Mouse (Mus musculus): ENCODE results near the gene Zbtb32.
A peak's percentile ranks its signal among the peaks of the same experiment; 100 is the strongest.

Zbtb32 gene

GRCm38 (mm10) chr7:30600651-30601050, 1.9 kb upstream of the Zbtb32 start:
- DNase-seq (ENCODE audit: low spot score): no peak

DNA sequence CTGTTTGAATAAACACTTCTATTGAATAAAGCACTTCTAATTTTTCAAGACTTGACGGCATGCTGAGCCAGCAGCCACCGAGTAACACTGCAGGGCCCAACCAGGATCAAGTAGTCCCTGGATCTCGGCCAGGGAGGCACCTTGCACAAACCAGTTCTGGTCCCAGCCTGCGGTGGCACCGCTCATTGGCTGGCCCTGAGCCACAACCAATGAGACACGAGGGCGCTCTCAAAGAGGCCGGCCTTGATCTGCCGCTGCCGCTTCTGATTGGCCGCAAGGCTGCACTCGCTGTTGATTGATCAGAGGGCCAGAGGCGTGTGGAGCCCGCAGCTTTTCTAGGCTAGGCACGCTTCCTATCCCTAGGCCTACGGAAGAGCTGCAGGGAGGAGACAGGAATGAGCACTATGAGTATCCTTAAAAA, 1.2 kb upstream of the Zbtb32 start:
- DNase-seq (ENCODE audit: low spot score): no peak

DNA sequence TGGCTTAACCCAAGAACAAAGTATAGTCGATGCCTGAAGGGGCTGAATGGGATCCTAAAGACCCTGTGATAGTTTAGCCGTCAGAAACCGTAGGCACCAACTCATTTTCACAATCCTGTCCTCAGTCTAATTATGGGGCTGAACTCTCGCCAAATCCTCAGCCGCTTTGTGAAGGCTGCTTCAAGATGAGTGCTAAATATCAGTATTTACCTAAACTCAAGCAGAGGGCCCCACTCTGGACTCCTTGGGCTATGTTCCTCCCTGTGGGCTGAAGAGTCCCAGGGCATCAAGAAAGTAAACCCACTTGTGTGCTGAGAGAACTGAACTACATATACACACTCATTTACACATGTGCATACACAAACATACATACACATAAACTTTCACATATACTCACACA, 1.9 kb downstream of the Zbtb32 start:
- no peak for DNase-seq (ENCODE audit: low spot score)

- no peak for DNase-seq (ENCODE audit: low spot score)
These were observed 2.6 kb downstream of the Zbtb32 start for GRCm38 (mm10) chr7:30596093-30596492.

DNA sequence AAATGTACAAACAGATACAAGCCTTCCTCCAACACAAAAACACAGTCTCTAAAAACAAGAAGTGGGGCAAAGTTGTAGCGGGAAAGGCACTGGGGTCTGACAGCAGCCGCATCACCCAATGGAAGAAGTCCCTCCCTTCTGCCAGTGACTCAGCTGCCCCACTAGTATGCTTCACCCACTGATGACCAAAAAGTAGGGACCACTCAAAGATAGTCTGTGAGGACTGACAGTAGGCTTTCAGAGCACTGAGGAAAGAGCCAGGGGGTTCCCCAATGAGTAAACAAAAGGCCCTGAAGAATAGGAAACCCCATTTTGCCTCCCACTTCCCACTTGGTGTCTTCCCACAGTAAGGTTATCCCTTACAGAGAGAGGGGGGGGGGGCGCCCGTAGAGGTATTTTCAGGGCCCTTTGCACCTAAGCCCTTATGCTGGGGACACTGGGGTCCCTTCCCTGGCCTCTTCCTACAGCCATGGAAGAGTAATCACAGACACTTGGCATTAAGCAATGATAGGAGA, 4.1 kb downstream of the Zbtb32 start:
- no peak for DNase-seq (ENCODE audit: low spot score)

- no peak for DNase-seq (ENCODE audit: low spot score)
These were observed 4.9 kb downstream of the Zbtb32 start for GRCm38 (mm10) chr7:30593579-30594509.

- DNase-seq (ENCODE audit: low spot score): no peak
These were observed 5.8 kb downstream of the Zbtb32 start for GRCm38 (mm10) chr7:30592772-30593423.

- no peak for DNase-seq (ENCODE audit: low spot score)
These were observed 7.1 kb downstream of the Zbtb32 start for GRCm38 (mm10) chr7:30591605-30591951.

DNA sequence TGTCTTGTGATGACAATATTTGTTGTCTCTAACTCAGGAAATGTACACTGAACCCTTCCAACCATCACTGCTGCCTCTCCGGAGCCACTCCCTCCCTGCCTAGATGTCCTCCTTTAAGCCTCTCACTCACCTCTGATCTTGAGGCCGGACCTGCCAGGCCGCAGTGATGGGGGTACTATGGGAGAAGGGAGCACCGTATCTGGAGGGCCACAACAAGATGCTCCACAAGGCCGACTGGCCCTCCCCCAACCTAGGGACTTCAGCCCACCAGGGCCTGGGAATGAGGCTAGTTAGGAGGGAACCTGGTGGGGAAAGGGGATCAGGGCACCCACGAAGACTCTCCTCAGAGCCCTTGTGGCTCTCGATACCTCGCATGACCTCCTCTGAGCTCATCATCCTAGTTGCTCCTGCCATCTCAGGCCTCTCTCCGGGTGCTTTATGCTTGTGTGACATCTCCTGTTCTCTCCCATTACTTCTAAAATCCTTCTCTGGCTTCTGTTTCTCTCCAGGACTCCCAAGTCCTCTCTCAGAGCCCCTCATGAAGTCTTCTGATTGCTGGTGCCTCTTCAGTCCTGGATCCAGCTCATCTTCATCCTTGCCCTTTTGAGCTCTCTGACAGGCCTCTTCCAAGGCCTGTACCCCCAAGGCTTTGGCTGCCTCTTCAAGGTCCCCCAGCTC, 7.6 kb downstream of the Zbtb32 start:
- no peak for DNase-seq (ENCODE audit: low spot score)

- DNase-seq (ENCODE audit: low spot score): peak; percentile 78
These were observed 9.0 kb downstream of the Zbtb32 start for GRCm38 (mm10) chr7:30589435-30590301.

DNA sequence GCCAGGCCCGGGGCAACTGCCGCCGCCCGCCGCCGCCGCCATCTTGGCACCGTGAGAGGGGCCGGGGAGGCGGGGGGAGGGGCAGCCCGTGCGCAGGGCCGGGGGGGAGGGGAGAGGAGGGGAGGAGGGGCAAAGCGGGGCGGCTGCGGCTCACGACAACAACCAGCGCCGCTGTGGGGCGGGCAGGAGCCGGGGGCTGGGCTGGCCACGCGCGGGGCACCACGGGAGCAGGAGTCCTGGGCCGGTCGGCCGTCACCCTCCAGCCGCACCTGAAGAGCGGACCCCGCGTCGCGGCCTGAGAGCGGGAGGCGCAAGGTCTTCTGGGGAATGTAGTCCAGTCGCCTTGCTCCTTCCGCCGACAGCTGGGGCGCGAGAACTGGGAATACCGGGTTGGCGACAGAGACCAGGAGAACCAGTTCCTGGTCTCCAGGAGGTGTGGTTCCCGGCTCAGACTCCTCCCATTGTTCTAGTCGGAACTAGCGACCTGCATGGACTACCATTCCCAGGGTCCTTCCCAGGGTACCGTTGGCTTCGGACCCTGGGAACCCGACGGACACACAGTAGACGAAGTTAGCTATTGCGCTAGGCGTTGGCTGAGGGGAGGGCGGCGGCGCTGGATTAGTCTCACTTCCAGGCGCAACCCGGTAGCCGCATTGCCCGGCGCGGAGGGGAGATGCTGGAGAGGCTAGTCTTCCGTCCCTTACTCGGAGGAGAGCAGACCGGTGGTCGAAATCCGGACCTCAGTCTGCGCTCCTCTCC, 9.9 kb downstream of the Zbtb32 start, which contains the start of gene Kmt2b:
TSS of gene Kmt2b (minus strand) at position 51 of the 759 bp plus-strand sequence.
- DNase-seq (ENCODE audit: low spot score): peak; percentile 96

DNA sequence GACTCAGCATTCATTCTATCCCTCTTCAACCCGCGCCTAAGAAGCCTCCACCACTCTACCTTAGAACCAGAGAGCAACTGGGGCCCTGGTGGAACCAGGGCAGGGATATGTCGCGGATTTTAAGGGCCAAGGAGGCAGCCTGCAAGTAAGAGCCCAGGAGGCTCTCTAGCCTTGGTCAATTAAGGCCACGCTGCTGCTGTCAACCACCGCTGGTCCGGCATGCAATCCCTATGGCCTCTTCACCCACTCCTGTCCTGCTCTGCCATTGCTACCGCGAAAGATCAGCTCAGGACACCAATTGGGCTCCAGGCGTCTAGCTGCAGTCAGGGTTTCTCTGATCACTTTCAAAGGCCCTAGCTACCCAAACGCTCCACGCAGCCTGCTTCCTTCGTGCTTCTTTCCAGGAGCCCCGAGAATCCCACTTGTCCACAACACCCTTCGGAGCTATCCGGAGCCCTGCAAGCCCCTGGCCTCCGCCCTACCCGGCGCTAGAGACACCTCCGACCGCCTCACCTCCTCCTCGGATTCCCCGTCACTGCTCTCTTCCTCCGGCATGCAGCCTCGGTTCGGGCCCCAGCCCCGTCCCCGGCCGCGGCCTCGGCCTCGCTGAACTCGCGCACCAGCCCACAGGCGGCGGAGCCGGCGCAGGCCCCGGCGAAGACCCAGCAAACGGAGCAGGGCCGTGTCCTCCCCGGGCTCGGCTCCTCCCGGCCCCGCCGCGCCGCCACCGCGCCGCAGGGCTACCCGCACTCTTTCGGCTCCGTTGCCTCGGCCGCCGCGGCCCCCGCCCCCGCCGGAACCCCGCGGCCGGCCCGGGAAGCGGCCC, 10.7 kb downstream of the Zbtb32 start:
- DNase-seq (ENCODE audit: low spot score): peak; percentile 47

GRCm38 (mm10) chr7:30586455-30587020, 12.2 kb downstream of the Zbtb32 start:
- no peak for DNase-seq (ENCODE audit: low spot score)

- no peak for DNase-seq (ENCODE audit: low spot score)
These were observed 13.5 kb downstream of the Zbtb32 start for GRCm38 (mm10) chr7:30585170-30585569.

DNA sequence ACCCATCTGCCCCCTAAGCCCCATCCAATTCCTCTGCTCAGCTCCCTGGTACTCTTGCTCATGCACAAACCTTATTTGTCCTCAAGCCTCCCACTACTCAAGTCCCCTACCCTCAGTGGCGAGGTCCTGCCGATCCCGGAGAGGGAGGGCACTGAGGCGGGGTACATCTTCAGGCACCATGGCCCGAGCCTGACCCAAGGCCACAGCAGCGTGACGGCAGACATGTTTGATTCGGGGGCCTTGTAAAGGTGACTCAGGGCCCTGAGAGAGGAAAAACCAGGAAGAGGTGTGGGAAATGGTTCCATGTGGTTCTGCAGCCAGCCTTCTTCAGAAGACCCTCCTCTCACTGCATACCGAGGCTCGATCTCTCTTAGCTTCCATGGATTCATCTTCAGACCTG, 14.4 kb downstream of the Zbtb32 start:
- DNase-seq (ENCODE audit: low spot score): no peak

DNA sequence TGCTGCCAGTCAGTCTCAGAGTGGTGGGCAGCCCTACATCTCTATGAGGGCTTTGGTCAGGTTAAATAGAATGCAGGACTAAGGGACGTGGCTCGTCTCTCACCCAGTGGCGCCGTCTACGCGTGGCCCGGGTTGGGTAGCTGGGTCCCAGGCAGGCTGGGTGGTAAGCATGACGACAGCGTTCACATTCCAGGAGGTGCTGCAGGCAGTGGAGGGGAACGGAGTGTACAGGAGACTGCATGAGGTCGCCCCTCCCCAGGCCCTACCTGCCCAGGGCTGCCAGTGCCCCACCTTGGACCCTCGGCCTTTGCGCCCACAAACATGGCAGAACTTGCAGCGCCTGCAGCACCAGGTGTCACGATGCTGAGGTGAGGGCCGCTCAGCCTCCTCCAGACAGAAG, 17.2 kb downstream of the Zbtb32 start:
- no peak for DNase-seq (ENCODE audit: low spot score)

- DNase-seq (ENCODE audit: low spot score): no peak
These were observed 18.8 kb downstream of the Zbtb32 start for GRCm38 (mm10) chr7:30579950-30580349.

GRCm38 (mm10) chr7:30572969-30573368, 25.7 kb downstream of the Zbtb32 start:
- peak; percentile 67 for DNase-seq (ENCODE audit: low spot score)

- no peak for DNase-seq (ENCODE audit: low spot score)
These were observed 26.3 kb downstream of the Zbtb32 start for GRCm38 (mm10) chr7:30572389-30572788.

- no peak for DNase-seq (ENCODE audit: low spot score)
These were observed 31.2 kb downstream of the Zbtb32 start for GRCm38 (mm10) chr7:30567555-30567954.

Data from adipocyte (in vitro differentiated cells).